Mouse (Mus musculus): ENCODE measurements at regions not wholly inside any gene's neighbourhood (a gene's known extent, or its start where the extent isn't known, plus 50 kb on each side); places are given as distances from the start of the nearest gene placed in this dataset.

MicroRNAs encoded in the stretch of these regions (microRNA counts, 519-probe panel; counts per million panel counts)
- microRNA mmu-miR-30b (5,560 counts per million, percentile 86 among the panel's probes with 10 or more counts), microRNA mmu-miR-30d (4,710 counts per million, percentile 67 among the panel's probes with 10 or more counts)

Small RNA genes in the stretch of these regions (microRNA-seq; reads per million reads assigned to microRNA genes)
- gene Mir30b (217 reads per million, percentile 66 among the genes with 10 or more reads in this experiment), gene Mir30d (4,984 reads per million, percentile 92 among the genes with 10 or more reads in this experiment)
